Mouse (Mus musculus) MEL (cell line): Measurements from ENCODE around the gene Klhl22. TPM values are rescaled to one million over a fixed set of nuclear protein-coding genes. Genes with fewer than 3 reads are reported as not detected.

Experiments used
- DNase-seq: peaks from one replicate; pipeline ENCODE4 v3.0.0; 2011; ENCODE audit warnings: low read depth, low spot score
- H3K27ac ChIP-seq: 2 replicates; pipeline ENCODE4 v1.5.1; 2012; ENCODE audit warnings: low read depth, mild to moderate bottlenecking, control low read depth, low read length, moderate library complexity; ENCODE audit not compliant: control insufficient read depth
- H3K27me3 ChIP-seq, 2 experiments: fragments of 150-350 bp in 1 of 2; sonication (generic) in 1 of 2; 2 replicates each; pipeline ENCODE4 v1.6.1; 2012; ENCODE audit warnings: low read length in 2 of 2, mild to moderate bottlenecking in 2 of 2, improper control_type of control experiment in 1 of 2, moderate library complexity in 1 of 2; ENCODE audit not compliant: insufficient read depth in 2 of 2, control insufficient read depth in 1 of 2
- H3K36me3 ChIP-seq, 2 experiments: 2 replicates each; pipeline ENCODE4 v1.6.1; 2012 to 2014; ENCODE audit warnings: low read length in 2 of 2, improper control_type of control experiment in 1 of 2, inconsistent platforms in 1 of 2, mild to moderate bottlenecking in 1 of 2; ENCODE audit not compliant: insufficient read depth in 2 of 2, control insufficient read depth in 1 of 2
- H3K4me1 ChIP-seq, 2 experiments: fragments of 150-350 bp in 1 of 2; sonication (generic) in 1 of 2; 2 replicates each; pipeline ENCODE4 v1.6.1; 2012; ENCODE audit warnings: low read length in 2 of 2, improper control_type of control experiment in 1 of 2, mild to moderate bottlenecking in 1 of 2; ENCODE audit not compliant: insufficient read depth in 2 of 2, control insufficient read depth in 1 of 2
- H3K4me3 ChIP-seq, 2 experiments: fragments of 150-350 bp in 1 of 2; sonication (generic) in 1 of 2; 2 replicates each; pipeline ENCODE4 v1.5.1; 2012; ENCODE audit warnings: low read depth in 2 of 2, low read length in 2 of 2, mild to moderate bottlenecking in 2 of 2, moderate library complexity in 2 of 2, control low read depth in 1 of 2, improper control_type of control experiment in 1 of 2; ENCODE audit not compliant: control insufficient read depth in 1 of 2, insufficient read depth in 1 of 2
- H3K79me2 ChIP-seq: 2 replicates; pipeline ENCODE4 v1.6.1; 2012; ENCODE audit warnings: mild to moderate bottlenecking, low read length, moderate library complexity; ENCODE audit not compliant: control insufficient read depth, poor library complexity, insufficient read depth
- H3K9ac ChIP-seq: 2 replicates; pipeline ENCODE4 v1.6.1; 2012; ENCODE audit warnings: low read depth, mild to moderate bottlenecking, control low read depth, low read length, moderate library complexity; ENCODE audit not compliant: control insufficient read depth, poor library complexity, severe bottlenecking
- H3K9me3 ChIP-seq: fragments of 150-350 bp; sonication (generic); replicated peaks from 2 replicates; pipeline ENCODE4 v1.6.1; 2012; ENCODE audit warnings: mild to moderate bottlenecking, low read length, improper control_type of control experiment, moderate library complexity; ENCODE audit not compliant: insufficient read depth
- BHLHE40 ChIP-seq: IDR thresholded peaks from 2 replicates; pipeline ENCODE4 v1.6.1; 2012; ENCODE audit warnings: low read depth, mild to moderate bottlenecking, inconsistent platforms, low read length, improper control_type of control experiment, borderline replicate concordance
- CHD1 ChIP-seq: IDR thresholded peaks from 2 replicates; pipeline ENCODE4 v1.6.1; 2012; ENCODE audit warnings: low read depth, mild to moderate bottlenecking, inconsistent platforms, low read length, improper control_type of control experiment
- CHD2 ChIP-seq: IDR thresholded peaks from 2 replicates; pipeline ENCODE4 v1.6.1; 2011; ENCODE audit warnings: low read length, improper control_type of control experiment
- CTCF ChIP-seq, 3 experiments: IDR thresholded peaks in 2 of 3; conservative IDR thresholded peaks in 1 of 3; 2 replicates each; pipeline ENCODE4 v1.5.1; 2011 to 2012; ENCODE audit warnings: low read length in 3 of 3, low read depth in 2 of 3, mild to moderate bottlenecking in 2 of 3, improper control_type of control experiment in 1 of 3, inconsistent platforms in 1 of 3, mixed read lengths in 1 of 3, moderate library complexity in 1 of 3; ENCODE audit not compliant: control insufficient read depth in 1 of 3, insufficient read depth in 1 of 3, poor library complexity in 1 of 3, severe bottlenecking in 1 of 3
- E2F4 ChIP-seq: IDR thresholded peaks from 2 replicates; pipeline ENCODE4 v1.6.1; 2011; ENCODE audit warnings: low read depth, low read length, improper control_type of control experiment, borderline replicate concordance
- ELF1 ChIP-seq: IDR thresholded peaks from 2 replicates; pipeline ENCODE4 v1.6.1; 2014; ENCODE audit warnings: low read depth, mild to moderate bottlenecking, inconsistent platforms, low read length, improper control_type of control experiment, moderate library complexity
- GATA1 ChIP-seq: IDR thresholded peaks from 2 replicates; pipeline ENCODE4 v1.6.1; 2011; ENCODE audit warnings: low read depth, low read length, improper control_type of control experiment
- HCFC1 ChIP-seq: IDR thresholded peaks from 2 replicates; pipeline ENCODE4 v1.6.1; 2012; ENCODE audit warnings: low read depth, mild to moderate bottlenecking, inconsistent platforms, low read length, improper control_type of control experiment, moderate library complexity
- JUND ChIP-seq: IDR thresholded peaks from 2 replicates; pipeline ENCODE4 v1.6.1; 2011; ENCODE audit warnings: low read depth, mild to moderate bottlenecking, improper control_type of control experiment, low read length
- KAT2A ChIP-seq: conservative IDR thresholded peaks from 2 replicates; pipeline ENCODE4 v1.6.1; 2012; ENCODE audit warnings: low read depth, low read length, improper control_type of control experiment, inconsistent platforms
- MAFK ChIP-seq: IDR thresholded peaks from 2 replicates; pipeline ENCODE4 v1.6.1; 2011; ENCODE audit warnings: low read depth, mild to moderate bottlenecking, low read length, improper control_type of control experiment, borderline replicate concordance
- MAZ ChIP-seq: IDR thresholded peaks from 2 replicates; pipeline ENCODE4 v1.6.1; 2012; ENCODE audit warnings: low read depth, mild to moderate bottlenecking, inconsistent platforms, low read length, improper control_type of control experiment
- MEF2A ChIP-seq: IDR thresholded peaks from 2 replicates; pipeline ENCODE4 v1.6.1; 2014; ENCODE audit warnings: low read depth, mild to moderate bottlenecking, inconsistent platforms, low read length, improper control_type of control experiment; ENCODE audit not compliant: poor library complexity, insufficient replicate concordance, severe bottlenecking; ENCODE audit errors: extremely low read depth
- MXI1 ChIP-seq: IDR thresholded peaks from 2 replicates; pipeline ENCODE4 v1.6.1; 2011; ENCODE audit warnings: mild to moderate bottlenecking, low read depth, low read length, improper control_type of control experiment
- MYB ChIP-seq: IDR thresholded peaks from 2 replicates; pipeline ENCODE4 v1.6.1; 2011; ENCODE audit warnings: mild to moderate bottlenecking, low read depth, low read length, improper control_type of control experiment
- MYC ChIP-seq: IDR thresholded peaks from 2 replicates; pipeline ENCODE4 v1.6.1; 2011; ENCODE audit warnings: low read depth, mild to moderate bottlenecking, low read length, improper control_type of control experiment, moderate library complexity
- NELFE ChIP-seq: IDR thresholded peaks from 2 replicates; pipeline ENCODE4 v1.6.1; 2011; ENCODE audit warnings: low read depth, low read length, improper control_type of control experiment
- NRF1 ChIP-seq: IDR thresholded peaks from 2 replicates; pipeline ENCODE4 v1.6.1; 2014; ENCODE audit warnings: low read depth, mild to moderate bottlenecking, inconsistent platforms, low read length, improper control_type of control experiment, moderate library complexity; ENCODE audit not compliant: poor library complexity, insufficient read depth, severe bottlenecking
- POLR2A ChIP-seq, 2 experiments: IDR thresholded peaks; 2 replicates each; pipeline ENCODE4 v1.6.1; 2011 to 2012; ENCODE audit warnings: low read length in 2 of 2, mild to moderate bottlenecking in 2 of 2, control low read depth in 1 of 2, improper control_type of control experiment in 1 of 2, low read depth in 1 of 2, moderate library complexity in 1 of 2; ENCODE audit not compliant: control insufficient read depth in 1 of 2, insufficient read depth in 1 of 2, poor library complexity in 1 of 2
- POLR2AphosphoS2 ChIP-seq: IDR thresholded peaks from 2 replicates; pipeline ENCODE4 v1.6.1; 2011; ENCODE audit warnings: low read length, improper control_type of control experiment
- RAD21 ChIP-seq: IDR thresholded peaks from 2 replicates; pipeline ENCODE4 v1.6.1; 2011; ENCODE audit warnings: mild to moderate bottlenecking, low read depth, low read length, improper control_type of control experiment
- RCOR1 ChIP-seq: IDR thresholded peaks from 2 replicates; pipeline ENCODE4 v1.6.1; 2012; ENCODE audit warnings: low read depth, mild to moderate bottlenecking, inconsistent platforms, low read length, improper control_type of control experiment
- SIN3A ChIP-seq: IDR thresholded peaks from 2 replicates; pipeline ENCODE4 v1.6.1; 2012; ENCODE audit warnings: low read length, improper control_type of control experiment, inconsistent platforms
- SMC3 ChIP-seq: IDR thresholded peaks from 2 replicates; pipeline ENCODE4 v1.6.1; 2011; ENCODE audit warnings: low read depth, low read length, improper control_type of control experiment
- TAL1 ChIP-seq: IDR thresholded peaks from 2 replicates; pipeline ENCODE4 v1.6.1; 2012; ENCODE audit warnings: mild to moderate bottlenecking, inconsistent platforms, low read length, moderate library complexity, mixed read lengths
- TBP ChIP-seq: IDR thresholded peaks from 2 replicates; pipeline ENCODE4 v1.8.0; 2011; ENCODE audit warnings: low read depth, low read length, improper control_type of control experiment
- TCF12 ChIP-seq: IDR thresholded peaks from 2 replicates; pipeline ENCODE4 v1.6.1; 2014; ENCODE audit warnings: low read depth, mild to moderate bottlenecking, inconsistent platforms, low read length, improper control_type of control experiment, moderate library complexity
- UBTF ChIP-seq: IDR thresholded peaks from 2 replicates; pipeline ENCODE4 v1.6.1; 2012; ENCODE audit warnings: low read depth, mild to moderate bottlenecking, inconsistent platforms, low read length, improper control_type of control experiment, moderate library complexity, borderline replicate concordance; ENCODE audit not compliant: insufficient read depth
- USF1 ChIP-seq: IDR thresholded peaks from 2 replicates; pipeline ENCODE4 v1.6.1; 2014; ENCODE audit warnings: low read depth, mild to moderate bottlenecking, inconsistent platforms, low read length, improper control_type of control experiment, moderate library complexity
- USF2 ChIP-seq, 2 experiments: IDR thresholded peaks; 2 replicates each; pipeline ENCODE4 v1.6.1; 2011 to 2012; ENCODE audit warnings: improper control_type of control experiment in 2 of 2, low read length in 2 of 2, borderline replicate concordance in 1 of 2, inconsistent platforms in 1 of 2, low read depth in 1 of 2, mild to moderate bottlenecking in 1 of 2; ENCODE audit not compliant: insufficient read depth in 1 of 2
- ZC3H11A ChIP-seq: IDR thresholded peaks from 2 replicates; pipeline ENCODE4 v1.6.1; 2012; ENCODE audit warnings: low read depth, mild to moderate bottlenecking, inconsistent platforms, low read length, improper control_type of control experiment
- ZKSCAN1 ChIP-seq: IDR thresholded peaks from 2 replicates; pipeline ENCODE4 v1.6.1; 2012; ENCODE audit warnings: low read depth, mild to moderate bottlenecking, inconsistent platforms, low read length, improper control_type of control experiment, moderate library complexity
- ZMIZ1 ChIP-seq: IDR thresholded peaks from 2 replicates; pipeline ENCODE4 v1.6.1; 2012; ENCODE audit warnings: low read depth, mild to moderate bottlenecking, inconsistent platforms, low read length, improper control_type of control experiment, moderate library complexity
- ZNF384 ChIP-seq: IDR thresholded peaks from 2 replicates; pipeline ENCODE4 v1.6.1; 2012; ENCODE audit warnings: low read depth, mild to moderate bottlenecking, inconsistent platforms, low read length, improper control_type of control experiment
- polyA plus RNA-seq, 2 experiments: library from polyadenylated mRNA; stranded (reverse) in 1 of 2; unstranded in 1 of 2; fragments of >175 nt in 1 of 2; fragments of >200 nt in 1 of 2; gene quantifications; 2 replicates each; pipeline versions ENCODE4 v1.2.1 to v1.2.4; 2012; ENCODE audit warnings: low replicate concordance in 2 of 2, low read depth in 1 of 2; ENCODE audit not compliant: insufficient read length in 2 of 2, insufficient read depth in 1 of 2, missing spikeins in 1 of 2
- total RNA-seq: library from RNA; depleted of rRNA; stranded (reverse); fragments of 300-350 nt; gene quantifications from 2 replicates; pipeline ENCODE4 v1.2.3, GENCODE M21; 2012

Gene Klhl22
- total and polyA plus RNA-seq, 3 experiments, result 82.4 to 191 (median 97.0) TPM

- Histone ChIP-seq H3K9ac (peak overlapping the region; percentile 97), H3K4me1 (peaks cover 8 to 10% of the 10 kb centered on the region in 2 experiments), H3K36me3 (peaks cover 0 to 13% of the 10 kb centered on the region in 2 experiments; a peak in 2 of 4 replicates), H3K79me2 (peaks cover 41% of the 10 kb centered on the region), H3K4me3 (peak overlapping the region; percentile 89 to 95), H3K9me3 (no peaks in the 10 kb centered on the region), H3K27ac (peak overlapping the region; percentile 69), H3K27me3 (no peaks in the 10 kb centered on the region)
- TF ChIP-seq BHLHE40, result no peak
- no peak; the same call in 1 of the 2 replicates for TF ChIP-seq SIN3A
- no peak for TF ChIP-seq UBTF
- no peak for TF ChIP-seq USF2 (IDR thresholded peaks at IDR 0.05; ENCODE audit: borderline replicate concordance in 1 of 2, insufficient read depth in 1 of 2, low read depth in 1 of 2, low read length in 2 of 2)
- TF ChIP-seq NELFE, result peak; percentile 83
- 0 out of 2 replicates have a peak, but pooled peaks have one; percentile 53 for TF ChIP-seq TBP
- TF ChIP-seq MAZ, result no peak
- no peak for TF ChIP-seq TAL1
- no peak for TF ChIP-seq MEF2A
- no peak for TF ChIP-seq E2F4
- TF ChIP-seq MYC, result 0 out of 2 replicates have a peak, but pooled peaks have one; percentile 35
- no peak for TF ChIP-seq RCOR1
- peak in 1 of 3 experiments; percentile 10; a peak in 1 of 6 replicates for TF ChIP-seq CTCF (IDR thresholded peaks at IDR 0.05 in 2 of 3, conservative IDR thresholded peaks at IDR 0.05 in 1 of 3; ENCODE audit: control insufficient read depth in 1 of 3, insufficient read depth in 1 of 3, low read depth in 2 of 3, low read length in 3 of 3, poor library complexity in 1 of 3, severe bottlenecking in 1 of 3)
- TF ChIP-seq NRF1, result peak; percentile 77
- peak; percentile 60 for TF ChIP-seq MXI1
- no peak for TF ChIP-seq USF1
- TF ChIP-seq KAT2A, result peak; percentile 74; the same call in 1 of the 2 replicates
- TF ChIP-seq JUND, result no peak
- no peak for TF ChIP-seq RAD21
- TF ChIP-seq MYB, result no peak
- TF ChIP-seq ELF1, result peak; percentile 98
- TF ChIP-seq CHD2, result no peak
- peak; percentile 63; the same call in 1 of the 2 replicates for TF ChIP-seq POLR2AphosphoS2
- TF ChIP-seq POLR2A (IDR thresholded peaks at IDR 0.05; ENCODE audit: control insufficient read depth in 1 of 2, insufficient read depth in 1 of 2, low read depth in 1 of 2, low read length in 2 of 2, poor library complexity in 1 of 2), result peak; percentile 80 to 87
- TF ChIP-seq MAFK, result no peak
- no peak for TF ChIP-seq GATA1
- no peak for TF ChIP-seq ZMIZ1
- TF ChIP-seq TCF12, result peak; percentile 63
- TF ChIP-seq ZNF384, result no peak
- peak; percentile 93 for TF ChIP-seq HCFC1
- no peak for TF ChIP-seq ZKSCAN1
- TF ChIP-seq SMC3, result no peak
- TF ChIP-seq CHD1, result no peak
- TF ChIP-seq ZC3H11A, result no peak
- peak; percentile 94 for DNase-seq
These were observed 36.7 kb upstream of the Klhl22 start for GRCm38 (mm10) chr16:17722461-17723324.
